Mouse (Mus musculus) brain, embryonic 14.5 days (tissue): Measurements from ENCODE around the gene Cacna2d4. TPM values are rescaled to one million over a fixed set of nuclear protein-coding genes. Genes with fewer than 3 reads are reported as not detected.
A peak's percentile ranks its signal among the peaks of the same experiment; 100 is the strongest.
"Not testable (repeated sequence)": the region's sequence is repeated elsewhere in the genome, so short reads cannot be mapped to it uniquely, and the experiment has no call there.

Source experiments
- DNase-seq: peaks from one replicate; pipeline ENCODE4 v3.0.0-alpha.2; 2011; ENCODE audit warnings: low read depth
- CTCF ChIP-seq: fragments of 200-500 bp; IDR thresholded peaks from 2 replicates; pipeline ENCODE4 v1.5.1; 2012; ENCODE audit warnings: inconsistent platforms, mild to moderate bottlenecking, moderate library complexity, borderline replicate concordance; ENCODE audit not compliant: insufficient read depth, insufficient read length; ENCODE audit errors: extremely low read depth
- POLR2A ChIP-seq: fragments of 200-500 bp; IDR thresholded peaks from 2 replicates; pipeline ENCODE4 v1.6.1; 2012; ENCODE audit warnings: mild to moderate bottlenecking, inconsistent platforms, borderline replicate concordance; ENCODE audit not compliant: poor library complexity, insufficient read depth, insufficient read length, severe bottlenecking; ENCODE audit errors: extremely low read depth
- polyA plus RNA-seq: library from polyadenylated mRNA; depleted of rRNA; stranded (reverse); fragments of >200 nt; gene quantifications from 2 replicates; pipeline ENCODE4 v1.2.3, GENCODE M21; 2012

The Cacna2d4 gene
- polyA plus RNA-seq, 1 experiment, result 0.67 TPM

- TF ChIP-seq CTCF, result no peak
- TF ChIP-seq POLR2A, result no peak
- DNase-seq, result no peak
Measured at GRCm38 (mm10) chr6:119200362-119200761, 36.0 kb upstream of the Cacna2d4 start.

DNA sequence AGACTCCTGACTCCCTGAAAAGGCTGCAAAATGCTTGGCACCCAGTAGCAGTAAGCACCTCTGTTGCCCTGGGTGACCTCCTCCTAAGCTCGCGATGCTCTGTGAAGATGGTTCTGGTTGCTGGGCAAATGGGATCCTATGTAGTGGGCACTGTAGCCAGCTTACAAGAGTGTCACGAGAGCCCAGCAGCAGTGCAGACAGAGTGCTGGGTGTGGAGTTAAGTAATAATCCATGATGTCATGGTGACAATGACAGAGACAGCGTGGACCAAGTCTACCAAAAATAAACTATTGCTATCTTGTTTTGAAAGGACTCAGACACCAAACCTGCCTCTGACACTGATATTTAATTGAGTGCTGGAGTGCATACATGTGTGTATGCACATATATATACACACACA lies 34.8 kb upstream of the Cacna2d4 start:
- no peak for DNase-seq
- TF ChIP-seq POLR2A (no peak), CTCF (no peak)

DNA sequence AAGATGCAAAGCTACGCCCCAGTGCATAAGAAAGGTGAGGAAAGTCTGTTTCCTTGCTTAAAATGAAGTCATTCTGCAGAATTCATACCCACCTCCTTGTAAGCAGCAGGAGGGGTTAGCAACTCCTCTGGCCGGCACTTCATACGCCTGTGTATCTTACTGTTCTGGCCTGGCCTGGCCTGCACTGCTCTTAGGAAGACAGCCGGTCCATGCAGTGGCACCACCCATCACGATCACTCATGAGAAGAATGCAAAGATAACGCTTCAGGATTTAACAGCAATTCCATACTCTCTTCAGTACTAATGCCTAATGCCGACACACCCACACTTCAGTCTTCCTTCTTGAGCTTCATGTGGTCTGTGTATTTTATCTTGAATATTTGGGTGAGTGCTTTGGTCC lies 32.0 kb upstream of the Cacna2d4 start:
- no peak for DNase-seq
- TF ChIP-seq CTCF (no peak), POLR2A (no peak)

DNA sequence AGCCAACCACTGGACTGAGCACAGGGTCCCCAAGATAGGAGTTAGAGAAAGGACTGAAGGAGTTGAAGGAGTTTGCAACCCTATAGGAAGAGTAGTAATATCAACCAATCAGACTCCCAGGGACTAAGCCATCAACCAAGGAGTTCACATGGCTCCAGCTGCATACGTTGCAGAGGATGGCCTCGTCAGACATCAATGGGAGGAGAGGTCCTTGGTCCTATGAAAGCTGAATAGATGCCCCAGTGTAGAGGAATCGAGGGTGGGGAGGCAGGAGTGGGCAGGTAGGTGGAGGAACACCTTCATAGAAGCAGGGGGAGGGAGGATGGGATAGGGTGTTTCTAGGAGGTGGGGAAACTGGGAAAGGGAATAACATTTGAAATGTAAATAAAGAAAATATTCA lies 31.4 kb upstream of the Cacna2d4 start:
- no peak for TF ChIP-seq CTCF
- TF ChIP-seq POLR2A, result no peak
- DNase-seq, result no peak

- DNase-seq, result not testable (repeated sequence)
Measured at GRCm38 (mm10) chr6:119206006-119206405, 30.3 kb upstream of the Cacna2d4 start.

GRCm38 (mm10) chr6:119213375-119213774 lies 23.0 kb upstream of the Cacna2d4 start:
- TF ChIP-seq CTCF, result no peak
- no peak for TF ChIP-seq POLR2A
- no peak for DNase-seq

DNA sequence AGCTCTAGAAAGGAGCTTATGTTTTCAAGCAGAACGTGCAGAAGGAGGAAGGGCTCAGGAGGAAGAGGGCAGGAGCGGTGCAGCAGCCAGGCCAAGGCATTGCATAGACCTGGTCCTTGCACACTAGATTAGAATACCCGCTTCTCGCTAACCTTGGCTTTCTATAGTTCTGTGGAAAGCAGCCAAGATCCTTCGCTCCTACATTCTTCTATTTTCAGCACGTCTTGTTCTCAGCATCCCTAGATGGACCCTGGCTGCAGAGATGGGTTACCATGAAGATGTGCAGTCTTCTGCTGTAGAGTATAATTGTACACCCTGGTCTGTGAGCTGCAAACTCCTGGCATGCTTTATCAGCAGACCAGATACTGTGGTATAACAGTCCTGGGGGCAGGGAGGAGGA lies 22.1 kb upstream of the Cacna2d4 start:
- TF ChIP-seq POLR2A (no peak), CTCF (no peak)
- no peak for DNase-seq

GRCm38 (mm10) chr6:119215040-119215613 lies 21.2 kb upstream of the Cacna2d4 start:
- no peak for DNase-seq
- TF ChIP-seq POLR2A, result no peak
- no peak for TF ChIP-seq CTCF

GRCm38 (mm10) chr6:119217661-119218060 lies 18.7 kb upstream of the Cacna2d4 start:
- TF ChIP-seq POLR2A (no peak), CTCF (no peak)
- no peak for DNase-seq

DNA sequence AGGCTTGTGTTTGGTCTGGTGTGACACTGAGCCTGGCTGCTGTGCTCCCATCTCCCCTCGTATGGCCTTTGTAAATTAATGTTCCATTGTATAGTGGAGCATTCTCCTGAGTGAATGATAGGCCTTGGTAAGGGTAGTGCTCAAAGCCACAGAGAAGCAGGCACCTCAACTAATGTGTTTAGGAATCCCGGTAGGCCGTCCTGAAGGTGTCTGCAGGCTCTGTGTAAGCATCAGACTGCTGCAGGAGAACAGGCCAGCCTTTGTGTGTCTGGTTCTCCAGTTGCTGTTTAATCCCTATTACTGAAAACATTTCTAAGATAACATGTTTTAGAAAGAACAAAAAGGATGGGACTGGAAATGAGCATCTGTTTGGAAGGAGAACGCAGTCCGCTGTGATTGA lies 17.7 kb upstream of the Cacna2d4 start:
- DNase-seq, result no peak
- TF ChIP-seq POLR2A (no peak), CTCF (no peak)

DNA sequence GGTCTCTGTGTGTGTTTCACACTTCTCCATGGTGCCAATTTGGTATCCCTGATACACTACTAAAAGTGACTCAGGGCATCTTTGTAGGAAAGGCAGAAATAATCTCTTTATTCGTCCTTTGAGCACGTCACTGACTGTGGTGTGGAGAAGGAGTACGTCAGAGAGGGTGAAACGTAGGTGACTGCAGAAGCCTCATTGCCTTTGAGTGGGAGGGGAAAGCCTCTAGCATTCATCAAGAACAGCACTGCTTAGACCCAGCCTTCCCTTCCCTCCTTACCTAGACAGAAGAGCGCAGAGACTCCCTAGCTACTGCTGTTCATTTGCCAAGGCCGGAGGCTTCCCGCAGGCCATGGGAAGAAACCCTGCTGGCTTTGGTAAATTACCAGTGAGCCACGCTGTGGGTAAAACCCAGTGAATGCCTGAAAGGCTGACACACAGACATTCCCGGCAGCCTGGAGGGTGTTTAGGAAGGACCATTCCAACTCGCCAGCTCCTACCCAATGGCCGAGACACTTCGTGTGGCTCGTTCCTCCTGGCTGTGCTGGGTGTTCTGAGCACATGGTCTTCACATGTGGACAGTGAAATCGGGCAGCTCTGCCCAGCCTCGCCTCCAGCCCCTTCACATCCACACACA lies 17.0 kb upstream of the Cacna2d4 start:
- no peak for DNase-seq
- TF ChIP-seq POLR2A (no peak), CTCF (no peak)

DNA sequence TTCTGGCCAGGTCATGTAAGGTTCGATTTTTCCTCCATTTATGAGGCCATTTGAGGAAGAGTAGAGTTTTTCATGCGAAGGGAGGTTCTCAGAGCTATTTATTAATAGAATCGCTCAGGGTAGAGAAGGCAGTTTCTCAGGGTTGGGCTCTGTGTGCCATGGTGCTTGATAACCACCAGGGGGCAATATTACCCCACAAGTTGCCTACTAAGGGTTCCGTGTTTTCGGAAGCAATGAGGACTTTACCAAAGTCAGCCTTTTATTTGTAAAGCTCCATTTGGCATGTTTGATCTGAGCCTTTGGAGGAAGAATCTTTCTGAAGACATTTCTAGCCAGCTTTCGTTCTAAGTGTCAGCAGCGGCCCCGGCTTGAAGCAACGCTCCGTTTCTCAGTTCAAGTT lies 16.0 kb upstream of the Cacna2d4 start:
- TF ChIP-seq POLR2A, result no peak
- peak; percentile 87; the same call in 1 of the 2 replicates for TF ChIP-seq CTCF
- DNase-seq, result peak; percentile 82
